Mouse (Mus musculus) frontal cortex, postnatal 10 days (tissue): Measurements from ENCODE around the gene Hsd11b2.

ENCODE experiments used
- DNase-seq, 2 experiments: peaks; one replicate each; pipeline ENCODE4 v3.0.0; 2022; ENCODE audit warnings: low spot score in 2 of 2, mixed read lengths in 1 of 2

Hsd11b2 gene

DNA sequence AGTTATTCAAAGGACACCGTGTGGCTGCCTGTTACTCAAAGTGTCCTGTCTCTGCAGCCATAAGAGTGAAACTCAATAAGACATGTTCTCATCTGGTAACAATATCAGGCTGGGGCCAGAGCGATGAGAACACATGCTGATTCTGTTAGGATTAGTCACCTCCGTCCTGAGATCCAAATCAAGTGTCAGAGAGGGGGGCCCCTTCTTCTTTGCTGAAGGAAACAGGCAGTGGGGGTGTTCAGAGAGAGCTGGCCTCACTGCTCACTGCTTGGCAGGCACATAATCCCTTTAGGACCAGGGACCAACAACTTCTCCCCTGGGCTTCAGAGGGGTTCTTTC, 34.6 kb upstream of the Hsd11b2 start:
- no peak for DNase-seq

DNA sequence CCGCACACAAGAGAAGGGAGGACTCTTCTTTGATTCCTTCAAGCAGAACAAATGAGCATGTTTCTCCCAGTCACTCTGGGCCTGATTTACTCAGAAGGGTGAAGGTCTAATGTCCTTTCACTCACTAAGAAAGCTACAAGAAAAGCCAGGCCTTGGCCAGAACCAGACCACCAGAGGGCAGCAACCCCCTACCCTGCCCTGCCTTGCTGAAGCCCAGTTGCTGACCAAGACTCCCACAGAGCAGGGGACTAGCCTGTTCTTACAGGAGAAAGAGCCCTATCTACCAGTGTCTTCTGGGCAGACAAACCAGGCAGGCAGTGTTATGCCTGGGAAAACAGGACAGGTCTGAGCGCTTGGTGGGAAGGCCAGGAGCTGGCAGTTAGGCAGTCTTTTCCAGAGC, 34.2 kb upstream of the Hsd11b2 start:
- no peak for DNase-seq

DNA sequence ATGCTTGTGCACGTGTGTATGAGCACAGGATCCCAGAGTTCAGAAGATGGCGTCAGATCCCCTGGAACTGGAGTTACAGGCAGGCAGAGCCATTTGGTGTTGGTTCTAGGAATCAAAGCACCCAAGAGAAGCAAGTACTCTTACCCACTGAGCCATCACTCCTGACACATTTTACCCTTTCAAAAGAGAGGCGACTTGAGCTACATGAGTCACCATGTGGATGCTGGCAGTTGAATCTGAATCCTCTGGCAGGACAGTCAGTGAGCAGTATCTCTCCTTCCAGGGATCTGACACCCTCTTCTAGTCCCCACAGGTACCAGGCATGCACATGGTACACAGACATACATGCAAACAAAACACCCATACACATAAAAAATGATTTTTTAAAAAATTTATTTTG, 30.5 kb upstream of the Hsd11b2 start:
- DNase-seq: no peak

DNA sequence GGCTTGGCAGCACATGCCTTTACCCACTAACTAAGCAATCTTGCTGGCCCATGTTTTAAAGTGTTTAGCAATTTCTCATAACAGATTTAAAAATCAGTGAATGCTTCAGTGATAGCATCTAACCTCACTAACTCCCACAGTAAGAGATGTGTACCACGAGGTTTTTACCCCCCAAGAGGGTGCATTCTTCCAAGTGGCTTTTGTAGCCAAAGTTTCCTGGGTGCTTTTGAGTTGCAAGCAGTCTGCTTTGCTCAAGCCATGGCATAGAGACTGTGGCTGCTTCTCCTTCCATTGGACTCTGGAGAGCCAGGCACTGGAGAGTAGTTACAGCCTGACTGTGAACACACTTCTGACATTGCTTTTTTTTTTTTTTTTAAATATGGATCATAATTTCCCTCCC, 29.3 kb upstream of the Hsd11b2 start:
- no peak for DNase-seq

DNA sequence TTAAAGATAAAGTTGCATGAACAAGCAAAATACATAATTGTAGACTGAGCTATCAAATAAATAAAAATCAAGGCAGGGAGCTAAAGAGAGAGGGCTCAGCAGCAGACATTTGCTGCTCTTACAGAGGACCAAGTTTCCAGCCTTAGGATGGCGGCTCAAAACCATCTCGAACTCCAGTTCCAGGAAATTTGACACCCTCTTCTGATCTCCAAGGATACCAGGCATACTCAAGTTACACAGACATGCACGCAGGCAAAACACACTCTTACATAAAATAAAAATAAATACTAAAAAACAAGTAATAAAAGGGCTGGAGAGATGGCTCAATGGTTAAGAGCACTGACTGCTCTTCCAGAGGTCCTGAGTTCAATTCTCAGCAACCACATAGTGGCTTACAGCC, 25.1 kb upstream of the Hsd11b2 start:
- DNase-seq: no peak

DNA sequence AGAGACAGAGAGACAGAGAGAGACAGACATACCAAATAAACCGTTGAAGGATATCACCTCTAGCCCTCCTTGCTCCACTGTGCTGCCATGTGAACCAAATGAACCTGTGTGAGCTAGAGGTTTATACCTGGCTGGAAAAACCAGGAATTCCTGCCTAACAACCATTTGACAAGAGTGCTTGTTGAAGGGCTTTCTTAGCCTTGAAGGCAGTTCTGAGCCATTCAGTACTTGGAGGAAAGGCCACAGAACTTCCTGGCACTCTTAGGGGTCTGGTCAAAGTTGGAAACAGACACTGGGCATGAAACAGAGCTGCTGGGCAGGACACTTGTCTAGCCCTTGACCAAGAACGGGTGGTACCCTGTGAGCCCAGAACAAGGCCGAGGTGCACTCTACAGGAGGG, 24.0 kb upstream of the Hsd11b2 start:
- no peak for DNase-seq

DNA sequence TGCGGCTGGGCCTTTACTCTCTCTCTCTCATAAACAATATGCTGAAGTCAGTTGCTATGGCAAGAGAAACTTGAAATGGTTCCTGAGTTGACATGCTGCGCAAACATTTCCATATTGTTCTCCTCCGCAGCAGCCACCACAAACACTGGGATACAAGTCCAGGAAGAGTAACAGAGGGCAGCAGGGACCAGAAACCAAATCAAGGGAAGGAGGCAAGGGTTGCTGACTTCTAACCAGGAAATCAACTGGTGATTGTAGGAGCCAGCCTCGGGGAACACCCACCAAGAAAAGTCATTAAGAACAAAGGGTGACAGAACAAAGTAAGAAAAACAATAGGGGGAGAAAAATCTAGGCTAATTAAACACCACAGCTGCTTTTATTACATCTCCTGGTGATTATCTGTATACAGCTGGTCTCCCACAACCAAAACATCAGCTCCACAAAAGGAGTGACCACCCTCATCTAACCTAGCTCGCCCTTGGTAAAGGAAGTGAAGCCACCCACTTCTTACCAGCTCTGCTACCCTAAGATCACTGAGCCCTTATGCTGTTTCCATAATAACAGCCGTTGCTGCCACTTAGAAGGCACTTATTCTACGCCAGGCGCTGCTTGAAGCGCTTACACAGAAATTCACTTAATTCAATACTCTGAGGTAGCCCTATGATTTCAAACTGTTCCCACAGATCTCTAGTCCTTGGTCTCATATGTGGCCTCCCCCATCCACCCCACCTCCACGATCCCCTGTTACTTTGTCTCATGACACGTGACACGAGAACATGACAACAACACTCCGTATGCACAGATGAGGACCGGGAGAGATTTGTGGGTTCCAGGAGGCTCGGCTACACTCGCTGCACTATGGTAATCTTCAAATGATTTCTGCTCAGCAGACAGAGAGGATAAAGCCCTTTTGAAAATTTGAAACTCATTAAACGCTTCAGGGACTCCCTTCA, 22.9 kb upstream of the Hsd11b2 start:
- no peak for DNase-seq

DNA sequence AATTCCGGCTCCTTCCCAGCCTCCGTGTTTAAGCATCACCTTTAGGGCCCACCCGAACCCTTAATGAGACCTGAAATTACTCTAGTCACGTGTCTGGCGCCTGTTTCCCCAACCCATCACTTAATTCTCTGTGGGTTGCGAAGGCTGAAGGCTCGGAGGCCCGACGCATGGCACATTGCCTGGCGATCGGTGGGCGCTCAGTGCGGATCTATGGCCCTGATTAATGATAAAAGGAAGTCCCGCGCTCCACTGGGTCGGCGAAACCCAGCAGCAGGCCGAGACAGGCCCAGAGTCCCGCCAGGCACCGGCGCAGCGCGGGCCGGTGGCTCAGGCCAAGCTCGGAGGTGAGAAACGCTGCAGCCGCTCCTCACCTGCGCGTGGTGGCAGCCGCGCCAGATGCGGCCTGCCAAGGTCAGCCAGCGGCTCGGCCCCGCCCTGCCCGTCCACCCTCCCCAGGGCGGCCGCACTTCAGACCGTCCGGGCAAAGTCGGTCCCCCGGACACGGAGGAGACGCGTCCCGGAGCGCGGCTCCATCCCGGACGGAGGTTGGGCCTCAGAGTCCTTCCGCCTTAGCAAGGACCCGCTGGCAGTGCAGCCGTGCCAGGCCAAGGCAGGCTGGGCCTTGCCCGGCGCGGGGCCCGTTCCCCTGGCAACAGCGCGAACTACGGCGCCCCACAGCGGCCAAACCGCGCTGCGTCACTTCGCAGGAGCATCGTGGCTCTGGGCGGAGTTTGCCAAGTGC, 21.9 kb upstream of the Hsd11b2 start, which contains the start of gene Zdhhc1:
Gene Zdhhc1 (minus strand): TSS at position 464 of the 742 bp plus-strand sequence.
- DNase-seq: peak; percentile 72 to 85

DNA sequence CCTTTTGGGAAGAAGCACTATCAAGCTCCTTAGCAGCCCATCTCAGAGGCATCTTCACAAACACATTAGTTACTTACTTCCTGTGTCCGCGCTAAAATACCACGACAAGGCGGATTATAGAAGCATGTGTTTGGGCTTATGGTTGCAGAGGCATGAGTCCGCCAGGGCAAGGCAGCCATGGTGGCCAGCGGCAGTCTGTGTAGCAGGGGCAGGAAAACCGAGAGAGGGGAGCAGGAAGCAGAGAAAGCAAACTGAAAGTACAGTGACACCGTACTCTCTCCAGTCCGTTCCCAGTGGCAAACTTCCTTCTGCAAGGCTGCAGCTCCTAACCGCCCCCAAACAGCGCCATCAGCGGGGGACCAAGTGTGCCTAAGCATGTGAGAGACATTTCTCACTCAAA, 18.8 kb upstream of the Hsd11b2 start:
- no peak for DNase-seq

DNA sequence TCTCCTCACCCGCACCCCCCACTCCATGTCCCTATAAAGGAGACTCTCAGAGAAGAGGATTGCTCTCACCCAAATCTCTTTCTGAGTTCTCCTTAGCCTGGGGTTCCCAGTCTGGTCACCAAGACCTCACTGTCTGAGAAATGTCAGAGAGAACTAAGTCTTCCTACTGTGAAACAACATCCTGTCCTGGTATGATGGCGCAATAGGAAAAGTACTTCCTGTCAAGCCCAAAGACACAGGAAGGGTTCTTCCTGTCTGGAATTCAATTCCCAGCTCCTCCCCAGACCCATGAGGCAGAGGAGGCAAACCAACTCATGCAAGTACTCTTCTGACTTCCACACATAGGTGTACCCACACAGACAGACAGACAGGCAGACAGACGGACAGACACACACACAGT, 13.9 kb upstream of the Hsd11b2 start:
- DNase-seq: no peak

DNA sequence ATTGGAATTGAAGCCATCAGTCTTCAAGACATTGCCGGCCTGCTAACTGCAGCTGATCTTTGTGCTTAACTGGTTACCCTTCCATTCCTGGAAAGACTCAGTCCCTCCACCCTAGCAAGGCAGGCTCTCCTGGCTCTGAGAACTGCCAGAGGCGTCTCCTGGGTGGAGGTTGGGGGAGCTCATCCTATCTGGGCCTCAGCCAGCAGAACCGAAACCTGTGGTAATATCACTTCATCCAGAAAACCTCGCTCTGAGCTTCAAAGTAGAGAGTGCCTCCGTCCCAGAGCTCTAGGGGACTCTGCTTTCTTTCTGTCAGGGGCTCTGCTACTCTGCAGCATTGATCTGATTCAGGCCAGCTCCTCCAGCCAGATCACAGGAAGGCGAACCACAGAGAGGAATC, 11.6 kb upstream of the Hsd11b2 start:
- DNase-seq: no peak

DNA sequence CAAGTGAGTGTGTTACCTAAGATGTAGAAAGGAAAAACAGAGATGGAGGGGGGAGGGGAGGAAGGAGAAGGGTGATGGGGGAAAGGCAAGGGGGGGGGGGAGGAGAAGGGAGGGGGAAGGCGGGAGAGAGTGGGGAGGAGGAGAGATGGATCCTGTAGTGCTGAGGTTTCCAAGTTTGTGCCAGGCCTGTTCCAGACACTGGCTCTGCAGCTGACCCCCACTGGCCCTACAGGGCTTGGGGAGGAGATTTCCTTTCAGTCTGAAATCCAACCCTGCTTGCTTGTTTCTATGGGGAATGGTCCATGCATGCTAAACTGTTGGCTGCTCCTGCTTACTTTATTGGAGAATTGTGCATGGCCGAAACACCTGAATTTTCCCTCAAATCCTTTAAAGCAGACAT, 9.8 kb upstream of the Hsd11b2 start:
- no peak for DNase-seq

DNA sequence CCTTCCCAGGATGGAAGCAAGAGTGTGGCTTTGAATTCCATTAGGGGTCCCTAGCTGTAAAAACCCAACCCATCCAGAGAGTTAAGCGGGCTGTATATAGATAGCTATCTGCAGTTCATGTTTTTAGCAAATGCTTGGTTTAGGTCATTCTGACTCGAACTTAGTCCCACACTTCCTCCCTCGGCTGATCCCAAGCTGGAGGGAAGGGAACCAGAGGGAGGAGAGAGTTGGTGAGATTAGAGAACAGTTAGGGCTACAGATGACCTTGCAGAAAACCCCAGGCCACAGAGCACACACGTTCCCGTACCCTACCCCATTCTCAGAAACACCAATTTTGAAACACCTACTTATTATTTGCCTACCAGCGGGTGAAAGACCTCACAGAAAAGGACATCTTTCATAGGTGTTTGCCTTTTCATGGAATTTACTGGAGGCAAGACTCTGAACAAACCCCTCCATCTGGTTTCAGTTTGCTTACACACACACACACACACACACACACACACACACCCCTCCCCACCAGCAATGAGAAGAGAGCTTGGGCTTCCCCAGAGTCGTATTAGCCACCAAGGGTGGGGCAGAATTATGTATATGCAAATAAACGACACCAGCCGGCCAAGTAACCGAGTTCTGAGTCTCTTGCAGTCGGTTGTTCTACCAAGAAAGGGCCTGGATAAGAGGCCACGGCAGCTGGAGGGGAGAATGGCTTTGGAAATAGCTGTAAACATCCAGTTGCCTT, 8.4 kb upstream of the Hsd11b2 start:
- no peak for DNase-seq

DNA sequence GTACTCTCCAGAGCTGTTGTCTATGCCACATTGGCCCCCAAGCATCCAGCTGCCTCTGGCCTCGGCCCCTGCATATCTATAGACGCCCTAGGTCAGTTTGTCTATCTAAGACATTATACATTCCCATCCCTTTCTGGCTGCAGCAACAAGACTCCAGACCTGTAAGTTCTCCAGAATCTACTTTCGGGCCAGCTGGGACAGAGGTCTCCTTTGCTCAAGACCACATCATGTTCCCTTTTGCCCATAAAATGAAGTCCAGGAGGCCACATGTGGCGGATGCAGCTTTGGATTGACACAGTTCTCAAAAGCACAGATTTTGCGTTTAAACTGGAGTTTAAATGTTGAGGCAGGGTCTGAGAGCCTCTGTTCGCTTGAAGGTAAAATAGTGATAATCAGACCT, 4.4 kb upstream of the Hsd11b2 start:
- DNase-seq: no peak

DNA sequence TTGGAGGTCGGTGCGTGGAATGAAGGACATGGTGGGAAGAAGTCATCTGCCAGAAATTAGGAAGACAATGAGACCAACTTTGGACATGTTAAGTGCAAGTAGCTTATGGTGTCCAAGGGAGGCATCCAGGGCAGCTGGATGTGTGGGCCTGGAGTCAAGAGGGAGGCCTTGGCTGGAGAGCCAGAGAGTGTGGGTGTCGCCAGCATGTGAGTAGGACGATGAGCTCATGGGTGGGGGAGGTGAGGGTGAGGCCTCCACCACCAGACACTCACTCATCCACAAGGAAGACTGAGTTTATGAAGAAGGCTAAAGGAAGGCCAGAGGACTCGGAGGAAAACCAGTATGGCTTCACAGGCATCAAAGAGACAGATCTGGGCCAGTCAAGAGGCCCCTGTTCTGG, 3.9 kb upstream of the Hsd11b2 start:
- no peak for DNase-seq

DNA sequence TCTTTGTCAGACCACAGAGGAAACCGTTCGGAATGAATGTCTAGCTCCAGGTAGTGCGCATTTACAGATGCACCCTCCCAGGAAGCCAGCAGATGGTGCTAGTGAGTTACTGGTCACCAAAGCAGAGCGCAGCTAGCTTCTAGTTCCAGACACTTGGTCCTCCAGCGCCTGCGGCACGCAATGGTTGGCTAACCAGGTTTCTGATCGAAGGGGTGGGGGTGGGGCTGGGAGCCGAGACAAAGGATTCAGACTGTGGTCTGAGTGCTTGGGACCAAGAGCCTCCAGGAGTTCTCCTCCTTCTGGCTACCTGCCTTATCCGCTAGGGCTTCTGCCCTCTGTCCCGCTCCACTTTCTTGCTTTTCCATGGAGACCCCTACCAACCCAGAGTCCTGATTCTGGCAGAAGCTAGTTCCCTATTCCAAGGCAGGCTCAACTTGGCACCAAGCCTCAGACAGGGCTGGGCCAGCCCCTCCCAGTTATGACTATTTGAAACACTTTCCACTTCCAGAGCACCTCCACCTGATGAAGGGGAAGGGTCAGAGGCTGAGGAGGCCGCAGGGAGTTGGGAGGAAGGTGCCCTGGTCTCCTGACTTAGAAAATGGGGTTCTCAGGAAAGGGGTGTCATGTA, 2.4 kb upstream of the Hsd11b2 start:
- DNase-seq: peak in 1 of 2 experiments; percentile 56

DNA sequence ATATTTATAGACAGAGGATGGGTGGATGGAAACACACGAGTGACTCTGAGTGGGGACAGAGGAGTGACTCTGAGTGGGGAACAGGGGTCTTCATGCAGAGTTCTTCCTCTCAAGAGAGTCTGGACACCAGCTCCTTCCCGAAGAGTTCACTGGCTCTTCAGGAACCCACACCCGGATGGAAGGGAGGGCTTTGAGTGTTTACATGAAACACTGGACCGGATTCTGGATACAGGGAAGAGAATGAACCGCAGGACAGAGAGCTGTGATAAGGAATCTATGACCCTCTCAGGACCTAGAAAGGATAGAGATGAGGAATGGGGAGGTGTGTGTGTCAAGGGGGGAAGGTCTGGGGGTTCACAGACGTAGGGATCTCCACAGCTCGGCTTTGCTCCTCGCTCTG, 1.2 kb upstream of the Hsd11b2 start:
- no peak for DNase-seq

DNA sequence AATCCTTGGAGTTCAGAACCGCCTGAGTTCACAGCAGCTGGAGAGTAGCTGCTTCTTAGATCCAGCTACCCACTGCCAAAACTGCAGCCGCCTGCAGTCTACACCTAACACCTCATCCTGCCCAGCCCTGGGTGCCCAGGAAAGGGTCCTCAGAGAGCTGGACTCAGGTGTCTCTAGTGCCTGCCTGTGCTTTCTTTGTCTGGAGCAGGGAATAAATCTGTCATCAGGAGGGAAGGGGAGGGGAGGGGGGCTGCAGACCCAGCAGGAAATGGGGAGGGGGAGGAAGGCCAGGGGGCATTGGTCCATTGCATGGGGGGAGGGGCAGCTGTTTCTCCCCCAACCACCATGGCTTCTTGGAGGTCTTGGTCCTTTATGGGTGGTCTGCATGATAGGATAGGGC, 1.0 kb downstream of the Hsd11b2 start:
- no peak for DNase-seq

DNA sequence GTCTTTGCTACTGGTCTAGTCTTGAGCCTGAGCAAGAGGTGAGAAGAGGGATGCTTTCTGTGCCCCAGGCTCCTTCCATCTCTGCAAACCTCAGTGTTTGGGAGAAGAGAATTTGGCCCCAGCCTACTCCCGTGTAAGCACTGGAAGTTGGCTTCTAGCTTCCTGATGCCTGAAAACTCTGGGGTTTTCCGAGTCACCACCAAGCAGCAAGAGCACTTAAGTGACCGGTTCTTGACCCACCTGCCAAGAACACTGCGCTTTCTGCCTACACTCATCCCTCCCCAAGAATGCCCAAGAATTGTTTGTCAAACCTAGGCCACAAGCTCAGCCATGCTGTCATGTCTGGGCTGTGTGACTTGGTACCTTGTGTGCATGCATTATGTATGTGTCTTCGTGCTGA, 2.0 kb downstream of the Hsd11b2 start:
- no peak for DNase-seq

DNA sequence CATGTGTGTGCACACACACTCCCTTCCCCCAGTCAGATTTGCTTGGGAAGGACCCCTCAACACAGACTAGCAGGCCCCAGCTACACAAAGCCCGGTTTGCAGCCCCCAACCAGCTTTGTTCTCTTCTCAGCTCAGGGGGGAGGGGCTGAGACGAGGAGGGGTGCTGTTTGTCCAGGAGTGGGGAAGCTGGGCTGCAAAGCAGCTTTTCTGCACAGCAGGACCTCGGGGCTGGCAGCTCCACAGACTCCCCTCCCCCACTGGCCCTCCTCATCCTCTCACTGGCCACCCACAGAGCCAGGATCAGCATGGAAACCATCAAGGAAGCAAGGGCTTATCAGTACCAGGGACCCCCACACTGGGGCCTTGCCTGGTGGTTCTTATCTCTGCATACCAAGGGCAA, 2.5 kb downstream of the Hsd11b2 start:
- no peak for DNase-seq

DNA sequence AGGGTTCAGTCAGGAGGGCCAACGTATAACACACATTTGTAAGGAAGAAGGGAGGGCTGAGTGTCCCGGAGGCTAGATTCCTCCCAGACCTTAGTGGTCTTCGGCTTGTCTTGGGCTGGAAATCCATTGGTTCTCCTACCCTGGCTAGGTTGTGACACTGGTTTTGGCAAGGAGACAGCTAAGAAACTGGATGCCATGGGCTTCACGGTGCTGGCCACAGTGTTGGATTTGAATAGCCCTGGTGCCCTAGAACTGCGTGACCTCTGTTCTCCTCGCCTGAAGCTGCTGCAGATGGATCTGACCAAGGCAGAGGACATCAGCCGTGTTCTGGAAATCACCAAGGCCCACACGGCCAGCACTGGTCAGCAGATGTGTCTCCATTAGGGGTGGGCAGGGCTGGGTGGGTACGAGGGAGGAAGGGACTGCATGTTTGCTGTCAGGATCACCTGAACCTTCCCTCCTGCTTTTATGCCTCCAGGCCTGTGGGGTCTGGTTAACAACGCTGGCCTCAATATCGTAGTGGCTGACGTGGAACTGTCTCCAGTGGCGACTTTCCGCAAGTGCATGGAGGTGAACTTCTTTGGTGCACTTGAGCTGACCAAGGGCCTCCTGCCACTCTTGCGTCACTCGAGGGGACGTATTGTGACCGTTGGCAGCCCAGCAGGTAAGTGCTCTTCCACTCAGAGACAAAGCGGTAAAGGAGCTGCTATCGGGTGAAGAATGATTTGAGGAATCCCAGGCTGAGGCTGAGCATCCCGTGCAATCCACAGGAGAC, 3.6 kb downstream of the Hsd11b2 start:
- DNase-seq: no peak
